Comparison of ENCODE assay signal across 27 mouse cellular contexts in genomic region chr19:12725851-12726250, GRCm38 (mm10). TPM values are rescaled to one million over a fixed set of nuclear protein-coding genes. Genes with fewer than 3 reads are reported as not detected.
A peak's percentile ranks its signal among the peaks of the same experiment; 100 is the strongest.
DNase-seq lines count a peak whose midpoint lies in the region; TF ChIP-seq lines count a peak whose summit lies in the region.
"Had no signal": no experiment of that assay in that cellular context is flagged by ENCODE, and none has a peak within 500 bp of the region (broad histone marks: within the 10 kb centered on the region; RNA-seq: fewer than 3 reads in every experiment).

No protein-coding gene starts in this region.

- no peak for TF ChIP-seq POLR2A in liver, adult 2 months (IDR thresholded peaks at IDR 0.05; ENCODE audit: extremely low read depth, insufficient read depth, low read length)

- WGBS in liver, adult 2 months = 64% methylated on average over 1 of the region's 1 CpGs

- no peaks in the 10 kb centered on the region for H3K36me3 ChIP-seq in liver, adult 2 months (ENCODE audit: control insufficient read depth, insufficient read depth, low read length)
- H3K36me3 ChIP-seq: embryonic facial prominence, embryonic 10.5 days; embryonic facial prominence, embryonic 12.5 days; forebrain, embryonic 10.5 days; forebrain, embryonic 12.5 days had no signal

- TF ChIP-seq CTCF in liver, adult 2 months (IDR thresholded peaks at IDR 0.05; ENCODE audit: low read depth, low read length) = no peak

- no peak overlapping the region for H3K27ac ChIP-seq in liver, adult 2 months (replicated peaks; ENCODE audit: insufficient read depth, low read depth, low read length)
- H3K27ac ChIP-seq: embryonic facial prominence, embryonic 10.5 days; embryonic facial prominence, embryonic 12.5 days; forebrain, embryonic 10.5 days; forebrain, embryonic 12.5 days had no signal

- intact Hi-C loops in left cerebral cortex, postnatal 4 days (cut with DNase I) = no loop called here

- H3K4me1 ChIP-seq in liver, adult 2 months (ENCODE audit: control insufficient read depth, insufficient read depth, low read length) = no peaks in the 10 kb centered on the region
- H3K4me1 ChIP-seq: embryonic facial prominence, embryonic 10.5 days; embryonic facial prominence, embryonic 12.5 days; forebrain, embryonic 10.5 days; forebrain, embryonic 12.5 days had no signal

- H3K79me2 ChIP-seq in liver, adult 2 months (ENCODE audit: control insufficient read depth, insufficient read depth, low read length) = no peaks in the 10 kb centered on the region

- DNase-seq in adrenal gland, adult 2 months = peak; percentile 18
- no peak for DNase-seq in adrenal gland, postnatal 4 days (ENCODE audit: low spot score in 2 of 2)
- peak; percentile 66 for DNase-seq in liver, adult 2 months (ENCODE audit: extremely low read depth, low read depth, low spot score)
- no peak for DNase-seq in liver
- peak; percentile 98 for DNase-seq in fat pad, adult 2 months (ENCODE audit: extremely low read depth, low read depth, low spot score)
- DNase-seq in left cerebral cortex, postnatal 4 days = no peak
- no peak for DNase-seq in layer of hippocampus, adult 9-10 months (ENCODE audit: low spot score)
- DNase-seq: adrenal gland, postnatal 14 days; cerebellum, adult 11-12 months; cerebellum, adult 2 months; cerebellum, adult 9-10 months; cerebellum, postnatal 10 days; cerebellum, postnatal 25 days had no signal

- H3K9ac ChIP-seq in liver, adult 2 months (ENCODE audit: low read depth, low read length) = no peak overlapping the region
- H3K9ac ChIP-seq: embryonic facial prominence, embryonic 12.5 days; forebrain, embryonic 12.5 days had no signal

- no peak overlapping the region for H3K4me3 ChIP-seq in liver, adult 2 months (ENCODE audit: insufficient read depth, low read depth, low read length)
- H3K4me3 ChIP-seq: embryonic facial prominence, embryonic 10.5 days; embryonic facial prominence, embryonic 12.5 days; forebrain, embryonic 10.5 days; forebrain, embryonic 12.5 days had no signal

- no peaks in the 10 kb centered on the region for H3K27me3 ChIP-seq in liver, adult 2 months (ENCODE audit: control insufficient read depth, insufficient read depth, low read length)
- H3K27me3 ChIP-seq: embryonic facial prominence, embryonic 12.5 days; forebrain, embryonic 12.5 days; Patski had no signal

RNA-seq across cellular contexts. Expression of gene Keg1, which starts 30.3 kb away (rescaled TPM):
- total RNA-seq in adrenal gland, adult 2 months (2021) = under 1 TPM; 0.23 to 0.45 TPM
- polyA plus RNA-seq in adrenal gland, adult 2 months (2012; rRNA removed) = not detected in 2 replicates
- total RNA-seq in adrenal gland, postnatal 4 days (2021) = 10 to 100 TPM in 1 of 2 experiments, 1 to 10 TPM in 1; 2.1 to 11.5 TPM
- total RNA-seq in liver, adult 2 months (2014; rRNA removed) = 146 and 154 TPM in 2 replicates
- 67.6 and 93.4 TPM in 2 replicates for polyA plus RNA-seq in liver, adult 2 months (2012; rRNA removed)
- not detected for total RNA-seq in left cerebral cortex, postnatal 4 days (2021)
- total RNA-seq: ES-E14, MEL had no signal
- polyA plus RNA-seq: activated CD4-positive, CD25-positive, alpha-beta regulatory T cell, adult 4 months; C2C12; cerebellum, adult 2 months; cortical plate, adult 2 months; embryonic facial prominence, embryonic 10.5 days; embryonic facial prominence, embryonic 12.5 days; embryonic facial prominence, embryonic 14.5 days; forebrain, embryonic 10.5 days; forebrain, embryonic 12.5 days; forebrain, embryonic 14.5 days; forebrain, embryonic 16.5 days; frontal cortex, adult 2 months had no signal

RNA-seq across cellular contexts. Expression of gene Cntf, which starts 39.6 kb away (rescaled TPM):
- 1 to 10 TPM; 2.4 to 2.6 TPM for total RNA-seq in adrenal gland, adult 2 months (2021)
- polyA plus RNA-seq in adrenal gland, adult 2 months (2012; rRNA removed) = not detected in 2 replicates
- 1 to 10 TPM; 4.4 to 4.5 TPM for total RNA-seq in adrenal gland, postnatal 4 days (2021)
- total RNA-seq in liver, adult 2 months (2014; rRNA removed) = 1.4 and 3.0 TPM in 2 replicates
- 0.66 TPM in 2 replicates for polyA plus RNA-seq in liver, adult 2 months (2012; rRNA removed)
- total RNA-seq in left cerebral cortex, postnatal 4 days (2021) = 1 to 10 TPM; 2.1 to 2.4 TPM

RNA-seq across cellular contexts. Expression of gene Olfr1443, which starts 47.9 kb away (rescaled TPM):
- total RNA-seq in adrenal gland, adult 2 months (2021) = not detected
- not detected in 2 replicates for polyA plus RNA-seq in adrenal gland, adult 2 months (2012; rRNA removed)
- total RNA-seq in adrenal gland, postnatal 4 days (2021) = not detected
- total RNA-seq in liver, adult 2 months (2014; rRNA removed) = 0.09 TPM in 1 of 2 replicates, not detected in the other
- 0.05 TPM in 1 of 2 replicates, not detected in the other for polyA plus RNA-seq in liver, adult 2 months (2012; rRNA removed)
- not detected for total RNA-seq in left cerebral cortex, postnatal 4 days (2021)
- total RNA-seq: adrenal gland, postnatal 14 days; ES-E14; MEL had no signal
- polyA plus RNA-seq: activated CD4-positive, CD25-positive, alpha-beta regulatory T cell, adult 4 months; C2C12; cerebellum, adult 2 months; cortical plate, adult 2 months; embryonic facial prominence, embryonic 10.5 days; embryonic facial prominence, embryonic 12.5 days; embryonic facial prominence, embryonic 14.5 days; forebrain, embryonic 10.5 days; forebrain, embryonic 12.5 days; forebrain, embryonic 14.5 days; forebrain, embryonic 16.5 days; frontal cortex, adult 2 months; Patski had no signal

RNA-seq across cellular contexts. Expression of gene Olfr1442, which starts 55.6 kb away (rescaled TPM):
- not detected for total RNA-seq in adrenal gland, adult 2 months (2021)
- polyA plus RNA-seq in adrenal gland, adult 2 months (2012; rRNA removed) = not detected in 2 replicates
- not detected for total RNA-seq in adrenal gland, postnatal 4 days (2021)
- 0.28 and 0.40 TPM in 2 replicates for total RNA-seq in liver, adult 2 months (2014; rRNA removed)
- 0.14 TPM in 1 of 2 replicates, not detected in the other for polyA plus RNA-seq in liver, adult 2 months (2012; rRNA removed)
- not detected for total RNA-seq in left cerebral cortex, postnatal 4 days (2021)
- total RNA-seq: adrenal gland, postnatal 14 days; ES-E14; MEL had no signal
- polyA plus RNA-seq: activated CD4-positive, CD25-positive, alpha-beta regulatory T cell, adult 4 months; C2C12; cerebellum, adult 2 months; cortical plate, adult 2 months; embryonic facial prominence, embryonic 10.5 days; embryonic facial prominence, embryonic 12.5 days; embryonic facial prominence, embryonic 14.5 days; forebrain, embryonic 10.5 days; forebrain, embryonic 12.5 days; forebrain, embryonic 14.5 days; forebrain, embryonic 16.5 days; frontal cortex, adult 2 months; Patski had no signal

Comparison
In these comparisons a context has a peak if more than half of its experiments do, and no peak if none do; other contexts are left out.
1. DNase-seq: peak in adrenal gland, adult 2 months (single experiment), liver, adult 2 months (single experiment) and fat pad, adult 2 months (single experiment); none in adrenal gland, postnatal 4 days (0 of 2), liver (single experiment), left cerebral cortex, postnatal 4 days (single experiment) and layer of hippocampus, adult 9-10 months (single experiment).
2. RNA of gene Keg1, which starts 30.3 kb away (total RNA-seq): 146 to 154 TPM in liver, adult 2 months; 2.1 to 11.5 TPM in adrenal gland, postnatal 4 days, 0.23 to 0.45 TPM in adrenal gland, adult 2 months and not detected in left cerebral cortex, postnatal 4 days; every median in the first group is over 10 times any median in the second.